Mouse (Mus musculus): ENCODE measurements at regions not wholly inside any gene's neighbourhood (a gene's known extent, or its start where the extent isn't known, plus 50 kb on each side); places are given as distances from the start of the nearest gene placed in this dataset.
"Not testable (repeated sequence)": the region's sequence is repeated elsewhere in the genome, so short reads cannot be mapped to it uniquely, and the experiment has no call there.

DNA sequence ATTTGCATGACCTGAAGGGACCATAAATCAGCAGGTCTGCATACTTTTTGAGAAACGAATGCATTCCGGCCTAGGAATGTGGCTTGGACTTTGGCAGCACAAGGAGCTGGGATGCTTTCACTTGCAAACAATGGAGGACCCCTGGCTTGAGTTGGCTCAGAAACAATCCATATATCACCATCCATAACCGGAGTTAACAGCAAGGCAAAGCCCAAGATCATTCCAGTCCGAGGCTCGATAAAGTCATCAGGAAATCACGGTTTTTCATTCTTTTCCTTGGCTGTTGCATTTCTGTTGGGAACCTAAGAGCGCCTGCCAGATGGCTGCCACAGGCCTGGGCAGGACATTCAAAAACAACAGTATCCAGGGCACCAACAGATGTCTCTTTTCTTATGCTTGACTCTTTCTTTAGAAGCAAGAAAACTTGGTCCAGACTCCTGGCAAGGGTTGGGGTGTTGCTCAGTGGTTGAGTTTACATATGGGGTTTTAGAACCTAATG, 198.5 kb downstream of the Fam43a start:
- H3K27ac ChIP-seq (replicated peaks; ENCODE audit: low read depth, low read length): no peak overlapping the region
- DNase-seq (ENCODE audit: low spot score): peak; percentile 32
- 70% methylated on average over 7 of the region's 7 CpGs for WGBS

GRCm38 (mm10) chr16:30798536-30798935, 199.0 kb downstream of the Fam43a start:
- H3K27ac ChIP-seq (replicated peaks; ENCODE audit: low read depth, low read length): no peak overlapping the region
- H3K4me2 ChIP-seq (ENCODE audit: low read depth, low read length): no peak overlapping the region
- no peaks in the 10 kb centered on the region for H3K36me3 ChIP-seq (ENCODE audit: control insufficient read depth, insufficient read depth, low read length)
- no peaks in the 10 kb centered on the region for H3K27me3 ChIP-seq (replicated peaks; ENCODE audit: control insufficient read depth, insufficient read depth, low read length)
- ATAC-seq (ENCODE audit: low read depth): no peak
- no peak overlapping the region for H3K4me3 ChIP-seq (ENCODE audit: low read depth, low read length)
- DNase-seq (ENCODE audit: low spot score): no peak
- H3K9ac ChIP-seq (ENCODE audit: low read depth, low read length): no peak overlapping the region
- 83% methylated on average over 1 of the region's 1 CpGs for WGBS
- 0 out of 2 replicates have a peak, but pooled peaks cover 4% of the 10 kb centered on the region for H3K9me3 ChIP-seq (ENCODE audit: control insufficient read depth, low read length)
- no peaks in the 10 kb centered on the region for H3K4me1 ChIP-seq (ENCODE audit: control insufficient read depth, insufficient read depth, low read length)

More for the DNA sequence above, 198.5 kb downstream of the Fam43a start:
- H3K9me3 ChIP-seq (ENCODE audit: control insufficient read depth, low read length): 0 out of 2 replicates have a peak, but pooled peaks cover 4% of the 10 kb centered on the region
- no peaks in the 10 kb centered on the region for H3K4me1 ChIP-seq (ENCODE audit: control insufficient read depth, insufficient read depth, low read length)
- H3K36me3 ChIP-seq (ENCODE audit: control insufficient read depth, insufficient read depth, low read length): no peaks in the 10 kb centered on the region
- no peak overlapping the region for H3K9ac ChIP-seq (ENCODE audit: low read depth, low read length)
- H3K4me2 ChIP-seq (ENCODE audit: low read depth, low read length): no peak overlapping the region
- no peaks in the 10 kb centered on the region for H3K27me3 ChIP-seq (replicated peaks; ENCODE audit: control insufficient read depth, insufficient read depth, low read length)
- no peak overlapping the region for H3K4me3 ChIP-seq (ENCODE audit: low read depth, low read length)
- no peak for ATAC-seq (ENCODE audit: low read depth)

GRCm38 (mm10) chr16:30799699-30800483, 200.4 kb downstream of the Fam43a start:
- H3K4me1 ChIP-seq (ENCODE audit: control insufficient read depth, insufficient read depth, low read length): no peaks in the 10 kb centered on the region
- no peaks in the 10 kb centered on the region for H3K27me3 ChIP-seq (replicated peaks; ENCODE audit: control insufficient read depth, insufficient read depth, low read length)
- H3K36me3 ChIP-seq (ENCODE audit: control insufficient read depth, insufficient read depth, low read length): no peaks in the 10 kb centered on the region
- H3K27ac ChIP-seq (replicated peaks; ENCODE audit: low read depth, low read length): no peak overlapping the region
- 56% methylated on average over 12 of the region's 12 CpGs for WGBS
- no peak overlapping the region for H3K9ac ChIP-seq (ENCODE audit: low read depth, low read length)
- H3K4me2 ChIP-seq (ENCODE audit: low read depth, low read length): no peak overlapping the region
- DNase-seq (ENCODE audit: low spot score) (no peak), ATAC-seq (ENCODE audit: low read depth) (no peak)
- H3K4me3 ChIP-seq (ENCODE audit: low read depth, low read length): no peak overlapping the region
- H3K9me3 ChIP-seq (ENCODE audit: control insufficient read depth, low read length): 0 out of 2 replicates have a peak, but pooled peaks cover 4% of the 10 kb centered on the region

DNA sequence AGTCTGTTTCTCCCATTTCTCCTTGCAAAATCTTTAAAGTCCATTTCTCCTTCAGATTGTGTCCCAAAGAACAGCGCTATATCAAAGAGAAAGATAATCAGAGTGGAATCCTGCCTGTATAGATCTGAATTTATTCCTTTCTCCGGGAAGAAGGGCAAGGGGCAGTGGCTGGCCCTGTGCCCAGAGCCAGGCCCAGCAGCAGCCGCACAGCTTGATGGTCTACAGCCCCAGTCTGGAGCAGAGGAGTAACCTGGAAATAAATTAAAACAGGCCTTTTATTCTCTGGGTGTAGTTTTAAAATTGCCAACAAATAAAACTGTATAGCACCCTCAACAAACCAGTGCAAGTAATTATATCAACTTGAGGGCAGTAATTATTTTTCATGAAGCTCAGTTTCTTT, 204.5 kb downstream of the Fam43a start:
- ATAC-seq (ENCODE audit: low read depth) (no peak), DNase-seq (ENCODE audit: low spot score) (no peak)
- H3K4me3 ChIP-seq (ENCODE audit: low read depth, low read length): no peak overlapping the region
- 52% methylated on average over 3 of the region's 3 CpGs for WGBS
- H3K9me3 ChIP-seq (ENCODE audit: control insufficient read depth, low read length): 0 out of 2 replicates have a peak, but pooled peaks cover 4% of the 10 kb centered on the region
- H3K4me2 ChIP-seq (ENCODE audit: low read depth, low read length): no peak overlapping the region
- no peaks in the 10 kb centered on the region for H3K27me3 ChIP-seq (replicated peaks; ENCODE audit: control insufficient read depth, insufficient read depth, low read length)
- H3K4me1 ChIP-seq (ENCODE audit: control insufficient read depth, insufficient read depth, low read length): no peaks in the 10 kb centered on the region
- no peak overlapping the region for H3K9ac ChIP-seq (ENCODE audit: low read depth, low read length)
- no peaks in the 10 kb centered on the region for H3K36me3 ChIP-seq (ENCODE audit: control insufficient read depth, insufficient read depth, low read length)
- no peak overlapping the region for H3K27ac ChIP-seq (replicated peaks; ENCODE audit: low read depth, low read length)

- H3K27me3 ChIP-seq (replicated peaks; ENCODE audit: control insufficient read depth, insufficient read depth, low read length): not testable (repeated sequence)
These were observed 206.7 kb downstream of the Fam43a start for GRCm38 (mm10) chr16:30806206-30806605.

DNA sequence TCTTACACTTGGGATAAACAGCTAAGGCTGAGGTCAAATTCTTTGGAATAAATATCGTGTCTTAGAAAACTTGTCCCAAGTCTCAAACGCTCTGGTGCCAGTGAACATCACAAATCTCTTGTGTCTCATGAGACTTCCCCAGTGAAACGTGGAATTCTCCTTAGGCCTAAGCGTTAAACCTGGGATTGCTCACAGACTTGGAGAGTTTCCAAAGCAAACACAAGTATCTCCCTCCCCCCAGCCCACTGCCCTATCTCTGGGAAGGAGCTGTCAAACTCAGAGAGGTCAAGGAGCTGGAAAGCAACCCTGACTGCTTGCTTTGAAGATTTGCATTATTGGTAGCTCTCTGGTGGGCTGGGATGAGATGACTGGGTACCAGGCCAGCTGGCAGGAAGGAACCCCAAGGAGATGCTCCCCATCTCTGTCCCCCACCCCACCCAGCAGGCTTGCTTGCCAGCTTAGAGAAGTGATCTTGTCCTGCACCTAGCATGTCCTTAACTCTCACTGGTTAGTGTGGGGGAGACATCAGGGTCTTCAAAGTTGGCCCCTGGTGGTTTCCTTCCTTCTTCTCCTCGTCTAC, 219.1 kb downstream of the Fam43a start:
- Histone ChIP-seq H3K4me3 (ENCODE audit: low read depth, low read length) (no peak overlapping the region), H3K27me3 (replicated peaks; ENCODE audit: control insufficient read depth, insufficient read depth, low read length) (no peaks in the 10 kb centered on the region), H3K4me1 (ENCODE audit: control insufficient read depth, insufficient read depth, low read length) (peaks cover 18% of the 10 kb centered on the region), H3K9me3 (ENCODE audit: control insufficient read depth, low read length) (no peaks in the 10 kb centered on the region), H3K4me2 (ENCODE audit: low read depth, low read length) (no peak overlapping the region), H3K9ac (ENCODE audit: low read depth, low read length) (no peak overlapping the region), H3K36me3 (ENCODE audit: control insufficient read depth, insufficient read depth, low read length) (no peaks in the 10 kb centered on the region), H3K27ac (replicated peaks; ENCODE audit: low read depth, low read length) (no peak overlapping the region)
- 27% methylated on average over 5 of the region's 5 CpGs for WGBS
- DNase-seq (ENCODE audit: low spot score) (peak; percentile 34), ATAC-seq (ENCODE audit: low read depth) (no peak)

More at GRCm38 (mm10) chr16:30806206-30806605, 206.7 kb downstream of the Fam43a start:
- not testable (repeated sequence) for H3K4me3 ChIP-seq (ENCODE audit: low read depth, low read length); DNase-seq (ENCODE audit: low spot score); H3K27ac ChIP-seq (replicated peaks; ENCODE audit: low read depth, low read length); ATAC-seq (ENCODE audit: low read depth); H3K4me2 ChIP-seq (ENCODE audit: low read depth, low read length); H3K36me3 ChIP-seq (ENCODE audit: control insufficient read depth, insufficient read depth, low read length); H3K9me3 ChIP-seq (ENCODE audit: control insufficient read depth, low read length); H3K4me1 ChIP-seq (ENCODE audit: control insufficient read depth, insufficient read depth, low read length); H3K9ac ChIP-seq (ENCODE audit: low read depth, low read length)
- WGBS: 90% methylated on average over 4 of the region's 4 CpGs

DNA sequence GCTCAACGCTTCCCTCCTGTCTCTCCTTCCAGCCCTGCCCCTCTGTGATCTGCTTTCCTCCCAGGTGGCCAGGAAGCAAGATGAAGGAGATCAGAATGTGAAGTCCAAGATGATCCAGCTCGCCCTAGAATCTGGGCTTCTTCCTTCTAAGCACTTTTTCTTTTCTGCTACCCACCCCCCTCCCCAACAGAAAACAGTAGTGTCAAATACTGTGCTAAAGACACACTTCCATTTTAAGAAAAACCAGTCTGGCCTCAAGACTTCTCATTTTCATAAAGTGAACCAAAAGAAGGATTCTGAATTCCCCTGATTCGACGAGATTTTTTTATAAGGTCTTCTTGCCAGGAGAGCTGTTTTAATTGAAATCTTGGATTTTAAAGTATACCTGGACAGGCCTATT, 219.8 kb downstream of the Fam43a start:
- no peak for ATAC-seq (ENCODE audit: low read depth)
- peaks cover 18% of the 10 kb centered on the region for H3K4me1 ChIP-seq (ENCODE audit: control insufficient read depth, insufficient read depth, low read length)
- WGBS: 81% methylated on average over 4 of the region's 4 CpGs

DNA sequence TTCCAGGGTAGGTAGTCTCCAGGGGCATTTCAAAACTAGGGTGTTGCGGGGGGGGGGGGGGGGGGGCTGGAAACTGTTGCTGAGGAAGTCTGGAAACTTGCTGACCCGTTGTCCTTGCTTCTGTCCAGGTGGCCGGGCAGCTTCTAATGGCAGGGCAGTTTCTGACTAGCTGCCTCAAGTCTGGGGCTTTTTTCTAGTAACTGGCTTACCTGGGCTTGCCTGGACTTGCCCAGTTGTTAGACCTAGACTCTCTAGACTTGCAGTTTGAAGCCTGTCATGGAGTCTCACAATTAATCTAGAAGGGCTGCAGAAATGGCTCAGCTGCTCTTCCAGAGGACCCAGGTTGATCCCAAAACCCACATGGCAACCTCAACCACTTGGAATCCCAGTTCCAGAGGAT, 220.7 kb downstream of the Fam43a start:
- Histone ChIP-seq H3K4me1 (ENCODE audit: control insufficient read depth, insufficient read depth, low read length) (peaks cover 18% of the 10 kb centered on the region), H3K9me3 (ENCODE audit: control insufficient read depth, low read length) (no peaks in the 10 kb centered on the region), H3K36me3 (ENCODE audit: control insufficient read depth, insufficient read depth, low read length) (no peaks in the 10 kb centered on the region), H3K4me2 (ENCODE audit: low read depth, low read length) (no peak overlapping the region), H3K4me3 (ENCODE audit: low read depth, low read length) (no peak overlapping the region), H3K27ac (replicated peaks; ENCODE audit: low read depth, low read length) (no peak overlapping the region), H3K9ac (ENCODE audit: low read depth, low read length) (no peak overlapping the region), H3K27me3 (replicated peaks; ENCODE audit: control insufficient read depth, insufficient read depth, low read length) (no peaks in the 10 kb centered on the region)
- 84% methylated on average over 2 of the region's 3 CpGs for WGBS
- ATAC-seq (ENCODE audit: low read depth) (no peak), DNase-seq (ENCODE audit: low spot score) (no peak)

More for the DNA sequence above, 219.8 kb downstream of the Fam43a start:
- Histone ChIP-seq H3K4me2 (ENCODE audit: low read depth, low read length) (no peak overlapping the region), H3K36me3 (ENCODE audit: control insufficient read depth, insufficient read depth, low read length) (no peaks in the 10 kb centered on the region), H3K27ac (replicated peaks; ENCODE audit: low read depth, low read length) (no peak overlapping the region), H3K4me3 (ENCODE audit: low read depth, low read length) (no peak overlapping the region), H3K27me3 (replicated peaks; ENCODE audit: control insufficient read depth, insufficient read depth, low read length) (no peaks in the 10 kb centered on the region), H3K9me3 (ENCODE audit: control insufficient read depth, low read length) (no peaks in the 10 kb centered on the region), H3K9ac (ENCODE audit: low read depth, low read length) (no peak overlapping the region)
- DNase-seq (ENCODE audit: low spot score): no peak
